Mouse (Mus musculus): Measurements from ENCODE around the gene Ldb1. TPM values are rescaled to one million over a fixed set of nuclear protein-coding genes. Genes with fewer than 3 reads are reported as not detected.

Gene Ldb1
- polyA plus RNA-seq, 1 experiment from 2014 or later = 114 TPM

DNA sequence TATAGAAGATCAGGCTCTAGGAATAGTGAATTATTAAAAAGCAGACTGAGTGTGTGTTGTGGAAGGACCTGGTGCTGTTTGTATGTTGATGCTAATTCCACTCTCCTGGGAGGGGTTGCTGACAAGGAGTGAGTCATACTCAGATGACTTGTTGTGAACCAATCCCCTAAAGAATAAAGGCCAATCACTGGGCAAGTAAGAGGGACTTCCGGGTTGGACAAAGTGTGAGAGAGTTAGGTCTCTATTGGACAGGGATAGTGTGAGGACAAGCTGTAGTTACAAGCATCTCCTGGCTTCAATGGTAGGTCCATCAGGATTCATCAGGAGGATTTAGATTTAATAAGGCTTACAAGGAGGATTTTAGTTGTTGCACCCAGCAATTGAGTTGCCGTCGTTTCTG lies 56.8 kb downstream of the Ldb1 start:
- no peak overlapping the region for H3K9ac ChIP-seq
- no peak for ATAC-seq (ENCODE audit: low FRiP score, low read depth)
- WGBS = 95% methylated on average over 3 of the region's 3 CpGs

DNA sequence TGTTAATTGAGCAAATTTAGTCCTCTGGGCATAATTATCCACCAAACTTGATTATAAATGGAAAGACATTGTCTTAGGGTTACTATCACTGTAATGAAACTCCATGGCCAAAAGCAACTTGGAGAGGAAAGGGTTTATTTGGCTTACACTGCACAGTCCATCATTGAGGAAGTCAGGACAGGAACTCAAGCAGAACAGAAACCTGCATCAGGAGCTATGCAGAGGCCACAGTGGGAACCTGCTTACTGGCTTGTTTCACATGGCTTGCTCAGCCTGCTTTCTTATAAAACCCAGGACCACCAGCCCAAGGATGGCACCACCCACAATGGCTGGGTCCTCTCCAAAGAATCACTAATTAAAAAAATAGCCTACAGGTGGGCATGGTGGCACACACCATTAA lies 60.6 kb downstream of the Ldb1 start:
- Histone ChIP-seq H3K27ac (no peak overlapping the region), H3K4me2 (replicated peaks) (no peak overlapping the region), H3K36me3 (peaks cover 11% of the 10 kb centered on the region), H3K4me1 (no peaks in the 10 kb centered on the region), H3K9me3 (no peaks in the 10 kb centered on the region), H3K4me3 (no peak overlapping the region), H3K9ac (no peak overlapping the region), H3K27me3 (no peaks in the 10 kb centered on the region)
- ATAC-seq (ENCODE audit: low FRiP score, low read depth) = no peak

More for the DNA sequence above, 56.8 kb downstream of the Ldb1 start:
- peaks cover 11% of the 10 kb centered on the region for H3K36me3 ChIP-seq
- H3K27ac ChIP-seq = no peak overlapping the region
- H3K4me1 ChIP-seq = no peaks in the 10 kb centered on the region
- no peak overlapping the region for H3K4me2 ChIP-seq (replicated peaks)
- H3K9me3 ChIP-seq = no peaks in the 10 kb centered on the region
- no peak overlapping the region for H3K4me3 ChIP-seq
- H3K27me3 ChIP-seq = no peaks in the 10 kb centered on the region

Other genes with a start within 250 kb of the Ldb1 start
- 0.55 and 0.70 TPM in 2 replicates for gene Kcnip2, start 229.2 kb downstream of the Ldb1 start, polyA plus RNA-seq (2015; fragmentation: Nextera tagmentation; extraction: Ambion mirVana)
- 20.5 and 22.1 TPM in 2 replicates for gene Armh3, start 46.7 kb downstream of the Ldb1 start, polyA plus RNA-seq (2015; fragmentation: Nextera tagmentation; extraction: Ambion mirVana)
- gene Hps6, start 41.7 kb downstream of the Ldb1 start, polyA plus RNA-seq (2015; fragmentation: Nextera tagmentation; extraction: Ambion mirVana) = 7.3 and 8.1 TPM in 2 replicates
- 37.8 and 42.6 TPM in 2 replicates for gene Pprc1, start 328 bp downstream of the Ldb1 start, polyA plus RNA-seq (2015; fragmentation: Nextera tagmentation; extraction: Ambion mirVana)
- gene Nolc1, start 30.6 kb upstream of the Ldb1 start, polyA plus RNA-seq (2015; fragmentation: Nextera tagmentation; extraction: Ambion mirVana) = 89.1 and 93.5 TPM in 2 replicates
- gene Elovl3, start 86.7 kb upstream of the Ldb1 start, polyA plus RNA-seq (2015; fragmentation: Nextera tagmentation; extraction: Ambion mirVana) = 0.52 and 0.59 TPM in 2 replicates
- gene Pitx3, start 103.1 kb upstream of the Ldb1 start, polyA plus RNA-seq (2015; fragmentation: Nextera tagmentation; extraction: Ambion mirVana) = 6.8 and 9.1 TPM in 2 replicates
- 62.6 and 73.6 TPM in 2 replicates for gene Gbf1, start 107.3 kb upstream of the Ldb1 start, polyA plus RNA-seq (2015; fragmentation: Nextera tagmentation; extraction: Ambion mirVana)

Measured in limb, embryonic 13.5 days (tissue).